Mouse (Mus musculus) thymus, postnatal 10 days (tissue): ENCODE measurements around the gene Tln2.

Experiments used
- DNase-seq, 2 experiments: peaks; one replicate each; pipeline ENCODE4 v3.0.0; 2021; ENCODE audit warnings: low spot score in 2 of 2

Tln2 gene

DNA sequence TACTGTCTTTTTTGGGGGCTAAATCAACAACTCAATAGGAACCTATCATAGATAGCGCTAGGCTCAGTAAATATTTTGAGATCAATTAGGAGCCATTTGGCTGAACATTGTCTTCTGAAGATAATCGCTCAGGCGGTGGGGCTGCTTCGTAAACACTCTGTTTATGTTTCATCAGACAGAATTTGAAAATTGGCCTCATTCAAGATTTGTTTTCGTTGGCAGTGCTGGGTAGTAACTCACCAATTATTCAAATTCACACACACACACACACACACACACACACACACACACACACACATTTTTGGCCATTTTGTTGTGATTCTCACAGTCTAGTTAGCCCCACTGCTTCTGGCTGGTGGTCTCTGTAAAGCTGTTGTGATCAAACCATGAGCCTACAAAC is 12.9 kb downstream of the Tln2 start:
- no peak for DNase-seq

DNA sequence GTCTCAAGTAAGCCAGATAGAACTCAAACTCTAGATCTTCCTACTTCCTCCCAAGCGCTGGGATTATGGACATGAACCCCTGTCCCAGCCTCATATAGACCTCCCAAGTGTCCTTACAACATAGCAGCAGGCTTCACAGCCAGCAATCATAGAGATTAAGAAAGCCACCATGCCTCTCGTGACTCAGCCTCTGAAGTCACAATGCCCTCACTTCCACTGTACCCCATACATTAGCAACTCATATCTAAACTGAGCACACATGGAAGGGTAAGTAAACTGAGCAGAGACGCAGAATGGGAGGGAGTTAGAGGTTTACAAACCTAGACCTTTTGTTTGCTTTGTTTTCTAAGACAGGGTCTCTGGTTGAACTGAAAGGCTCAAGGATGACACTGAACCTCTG is 13.7 kb downstream of the Tln2 start:
- DNase-seq = no peak

DNA sequence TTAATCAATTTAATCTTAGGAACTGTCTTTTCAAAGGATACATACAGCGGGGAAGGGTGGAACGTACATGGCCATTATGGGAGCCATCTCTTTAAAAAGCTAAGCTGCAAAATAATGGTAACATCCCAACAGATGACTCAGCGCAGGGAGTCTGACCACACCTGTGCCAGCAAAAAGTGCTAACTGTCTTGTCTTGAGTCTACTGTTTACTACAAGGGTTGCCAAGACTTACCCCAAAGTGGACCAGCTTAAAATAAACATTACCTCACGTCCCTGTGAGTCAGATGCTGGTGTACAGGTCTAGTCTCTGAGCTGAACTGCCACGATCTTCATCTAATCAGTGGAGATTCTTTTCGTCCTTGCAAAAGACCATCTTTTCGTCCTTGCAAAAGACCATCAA is 14.7 kb downstream of the Tln2 start:
- DNase-seq = no peak

DNA sequence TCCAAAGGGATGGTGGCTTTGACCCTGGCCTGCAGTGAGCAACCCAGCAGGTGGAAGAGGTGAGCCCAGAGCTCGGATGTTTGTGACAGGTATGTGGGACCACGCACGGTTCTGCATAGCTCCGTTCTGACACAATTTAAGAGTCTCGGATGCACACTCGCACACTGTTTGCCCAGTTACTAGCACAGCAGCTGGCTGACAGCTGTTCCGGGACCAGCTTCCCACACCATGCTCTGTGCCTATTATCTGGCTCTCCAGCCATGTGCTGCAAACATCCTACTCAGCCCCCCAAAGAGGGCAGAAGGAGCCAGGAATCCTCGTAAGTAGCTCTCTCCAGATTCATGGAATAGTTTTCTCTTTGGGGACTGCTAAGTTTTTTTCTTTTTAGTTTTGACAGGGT is 17.6 kb downstream of the Tln2 start:
- DNase-seq = no peak

DNA sequence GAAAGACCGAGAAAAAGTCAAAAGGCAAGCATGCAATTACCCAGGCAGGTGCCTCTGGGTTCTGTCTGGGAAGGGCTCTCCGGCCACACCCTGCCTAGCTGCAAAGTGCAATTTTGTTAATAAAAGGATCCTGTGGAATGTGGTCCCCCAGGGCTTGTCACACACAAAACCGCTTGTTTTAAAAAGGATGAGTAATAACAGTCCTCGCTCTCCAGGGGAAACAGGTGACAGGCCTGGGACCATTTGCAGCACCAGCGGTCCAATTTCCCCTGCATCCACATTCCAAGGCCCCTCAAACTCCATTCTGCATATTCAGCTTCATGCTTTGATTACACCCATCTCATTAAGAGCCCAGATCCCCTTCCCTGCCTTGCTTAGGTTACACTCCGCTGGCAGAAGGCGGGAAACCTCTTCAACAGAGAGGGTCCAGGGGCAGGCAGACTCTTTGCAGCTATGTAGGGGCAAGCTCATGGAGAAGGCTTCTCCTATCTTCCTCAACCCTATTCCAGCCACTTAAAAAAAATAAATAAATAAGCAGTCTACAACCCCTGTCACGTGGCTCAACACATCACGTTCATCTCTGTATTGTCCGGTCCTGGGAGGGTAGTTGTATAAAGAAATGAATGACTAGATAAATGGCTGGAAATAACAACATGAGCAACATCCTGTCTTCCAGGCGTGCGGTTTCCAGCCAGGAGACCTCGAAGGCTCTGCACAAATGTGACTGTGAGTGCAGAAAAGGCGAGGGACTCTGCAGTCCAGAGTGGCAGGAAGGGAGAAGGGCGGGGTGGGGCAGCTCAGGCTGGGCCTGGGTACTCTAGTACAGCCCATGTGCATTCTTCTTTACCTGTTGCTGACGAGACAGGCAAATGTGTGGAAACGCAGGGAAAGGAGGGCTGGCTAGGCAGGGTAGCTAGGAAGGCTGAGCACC is 19.5 kb downstream of the Tln2 start:
- no peak for DNase-seq

DNA sequence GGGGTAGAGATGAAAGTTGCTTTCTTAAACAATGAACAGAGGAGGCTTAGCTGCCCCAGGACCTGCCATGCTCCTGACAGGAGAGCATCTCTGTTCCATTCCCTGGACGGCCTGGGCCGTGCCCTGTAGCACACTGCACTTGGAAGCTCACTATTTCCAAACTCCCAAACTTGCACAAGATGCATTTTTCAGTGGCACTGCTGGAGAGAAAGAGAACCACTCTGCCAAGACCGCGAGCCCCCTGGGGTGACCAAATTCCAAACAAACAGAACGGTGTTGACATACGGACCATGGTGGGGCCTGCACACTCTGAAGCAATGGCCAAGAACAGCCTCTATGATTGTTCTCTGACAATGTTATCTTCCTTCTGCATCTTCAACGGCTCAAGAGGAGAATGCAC is 25.1 kb downstream of the Tln2 start:
- no peak for DNase-seq

DNA sequence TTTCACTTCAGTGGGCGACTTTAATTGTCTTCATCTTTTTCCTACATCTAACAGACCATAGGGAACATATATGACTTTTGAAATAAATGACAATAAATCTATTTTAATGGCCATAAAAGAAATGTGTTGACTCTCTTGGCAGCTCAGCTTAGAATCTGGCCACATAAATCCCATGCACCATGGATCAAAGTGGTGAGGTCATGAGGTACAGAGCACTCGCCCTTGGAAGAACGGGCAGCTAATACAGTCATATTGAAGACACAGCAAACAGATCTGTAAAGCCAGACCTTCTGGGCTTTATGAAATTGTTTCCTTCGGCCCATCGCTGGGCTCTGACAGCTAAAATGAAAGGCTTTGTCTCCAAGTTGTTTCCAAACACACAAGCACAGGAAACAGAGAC is 26.2 kb downstream of the Tln2 start:
- no peak for DNase-seq

DNA sequence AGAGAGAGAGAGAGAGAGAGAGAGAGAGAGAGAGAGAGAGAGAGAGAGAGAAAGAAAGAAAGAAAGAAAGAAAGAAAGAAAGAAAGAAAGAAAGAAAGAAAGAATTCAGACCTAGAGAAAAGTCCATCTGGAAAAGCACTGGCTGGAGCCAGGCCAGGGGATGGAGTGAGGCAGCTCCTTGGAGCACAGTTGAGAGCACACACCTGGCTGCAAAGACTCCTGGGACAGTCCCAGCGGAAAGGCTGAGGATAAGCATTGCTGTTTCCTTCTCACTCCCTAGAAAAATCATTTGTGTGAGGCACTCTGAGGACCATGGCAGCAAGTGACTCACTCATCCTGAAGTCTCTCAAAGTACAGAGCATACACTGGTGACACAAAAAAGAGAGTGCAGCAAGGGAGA is 26.9 kb downstream of the Tln2 start:
- no peak for DNase-seq

DNA sequence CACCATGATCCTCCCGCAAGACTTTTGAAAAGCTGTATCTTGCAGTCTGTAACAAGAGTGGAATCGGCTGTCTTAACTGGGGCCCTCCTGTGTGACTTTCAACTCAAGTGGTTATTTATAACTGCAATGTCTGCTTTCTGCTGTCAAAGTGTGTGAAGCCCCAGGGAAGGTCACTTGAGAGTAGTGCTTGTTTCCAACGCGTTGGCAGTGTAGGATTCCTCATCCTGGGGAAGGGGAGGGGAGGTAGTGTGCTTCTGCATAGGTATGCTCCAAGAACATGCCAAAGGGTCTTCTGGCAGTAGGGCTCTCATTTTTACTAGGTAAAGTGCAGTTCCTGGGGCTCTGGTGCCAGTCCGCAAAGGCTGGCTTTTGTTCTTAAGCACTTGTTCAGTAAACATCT is 29.9 kb downstream of the Tln2 start:
- DNase-seq = no peak

DNA sequence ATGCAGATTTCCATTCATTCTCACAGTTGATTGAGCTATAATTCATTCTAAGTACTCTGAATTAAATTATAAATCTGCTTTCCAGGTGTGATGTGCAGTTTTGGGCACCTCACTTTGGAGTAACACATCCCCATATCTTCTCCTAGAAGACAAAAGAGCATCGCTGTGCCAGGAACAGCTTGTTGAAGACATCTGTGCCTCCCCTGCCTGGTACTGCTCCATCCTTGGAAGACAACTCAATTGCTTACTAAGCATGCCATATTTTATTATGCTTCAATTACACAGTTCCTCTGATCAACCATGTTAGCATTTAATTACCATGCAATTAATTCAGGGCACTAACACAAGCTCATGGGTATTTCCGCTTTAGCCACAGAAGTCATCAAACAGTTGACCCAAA is 31.8 kb downstream of the Tln2 start:
- DNase-seq = no peak

DNA sequence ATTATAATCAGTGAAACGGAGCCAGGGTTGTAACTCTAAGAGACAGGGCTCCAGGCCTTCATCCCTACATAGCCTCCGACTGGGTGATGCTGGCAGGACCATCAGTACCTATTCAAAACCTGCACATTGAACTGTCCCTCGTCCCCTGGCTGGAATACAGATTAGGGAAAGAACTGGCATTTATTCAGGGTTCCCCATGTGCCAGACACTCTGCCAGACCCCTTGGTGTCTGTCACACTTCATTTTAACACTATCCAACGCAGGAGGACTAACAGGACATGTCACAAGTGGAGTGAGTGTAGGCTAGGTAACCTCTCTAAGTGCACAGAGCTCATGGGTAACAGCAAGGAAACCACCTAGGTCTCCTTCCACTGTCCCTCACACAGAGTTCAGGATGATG is 37.8 kb downstream of the Tln2 start:
- no peak for DNase-seq

DNA sequence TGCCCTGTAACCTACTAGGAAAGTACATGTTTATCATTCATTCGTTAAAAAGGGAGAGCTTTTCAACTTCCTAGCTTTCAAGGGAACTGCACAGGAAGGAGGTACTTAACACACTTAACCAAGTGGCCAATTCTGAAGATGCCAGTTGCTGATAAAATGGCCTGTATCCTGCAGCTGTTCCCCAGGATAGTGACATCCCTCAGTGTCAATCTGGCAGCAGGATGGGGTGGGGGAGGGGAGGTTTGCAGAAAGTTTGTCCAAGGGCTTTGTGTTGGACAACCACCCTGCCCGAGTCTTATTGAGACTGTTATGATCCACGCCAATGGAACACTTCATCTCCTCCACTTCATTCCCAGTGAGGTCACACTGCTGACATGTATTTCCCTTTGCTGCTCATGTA is 50.0 kb downstream of the Tln2 start:
- DNase-seq = no peak

DNA sequence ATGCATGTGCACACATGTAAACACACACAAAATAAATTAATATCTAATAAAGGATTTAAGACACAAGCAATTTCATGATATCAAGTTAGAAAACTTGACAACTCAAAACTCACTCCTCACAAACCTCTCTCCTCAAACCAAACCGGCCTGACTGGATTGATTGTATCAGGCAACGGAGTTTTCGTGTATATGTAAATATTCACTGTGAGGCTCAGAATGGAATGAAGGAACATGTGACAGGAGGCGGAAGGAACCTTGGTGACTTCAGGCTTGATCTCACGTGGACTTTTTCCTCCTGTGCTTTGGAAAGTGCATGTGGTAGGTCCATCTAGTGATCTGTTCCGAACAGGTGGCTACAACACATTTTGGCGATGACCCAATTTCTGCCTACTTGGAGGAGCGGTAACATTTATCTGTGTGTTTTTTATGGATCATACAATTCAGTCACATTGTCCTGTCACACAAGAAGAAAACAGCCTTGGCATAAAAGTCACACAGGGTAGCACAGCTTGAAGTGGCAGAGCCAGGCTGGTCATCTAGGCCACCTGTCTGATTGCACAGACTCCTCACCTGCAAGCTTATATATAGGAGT is 54.7 kb downstream of the Tln2 start:
- no peak for DNase-seq

DNA sequence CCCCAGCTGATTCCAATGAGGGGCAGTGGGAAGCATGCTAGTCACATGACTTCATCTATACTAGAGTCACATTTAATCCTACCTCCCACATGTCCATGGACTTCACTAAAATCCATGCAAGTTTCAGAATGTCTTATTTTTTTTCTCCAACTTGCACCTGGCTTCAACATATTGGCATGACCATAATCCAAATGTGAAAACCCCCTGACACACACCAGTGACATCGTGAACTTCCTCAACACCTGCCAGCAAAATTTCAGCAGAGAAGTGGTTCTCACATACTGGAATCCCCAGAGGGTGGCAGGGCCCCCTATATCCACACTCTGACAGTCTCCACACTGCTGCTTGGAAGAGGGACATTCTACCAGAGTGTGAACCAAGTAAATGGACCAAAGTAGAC is 57.7 kb downstream of the Tln2 start:
- DNase-seq = no peak

DNA sequence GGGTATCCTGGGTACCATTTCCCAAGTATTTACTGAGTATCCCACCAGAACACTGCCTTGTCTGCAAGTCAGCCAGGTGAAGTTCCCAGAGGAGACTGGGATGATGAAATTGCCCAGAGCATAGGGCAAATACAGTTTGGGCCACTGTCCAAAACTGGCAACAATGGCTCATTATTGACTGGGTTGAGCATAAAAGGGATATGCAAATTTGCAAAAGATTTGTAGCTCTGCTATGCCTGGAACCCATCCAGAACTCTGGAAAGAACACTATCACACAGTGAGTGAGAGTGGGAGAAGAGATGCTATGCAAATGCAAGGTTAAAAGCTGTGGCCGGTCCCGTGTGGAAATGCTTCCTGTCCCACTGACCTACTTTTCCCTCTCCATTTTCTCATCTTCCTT is 63.1 kb downstream of the Tln2 start:
- DNase-seq = no peak

DNA sequence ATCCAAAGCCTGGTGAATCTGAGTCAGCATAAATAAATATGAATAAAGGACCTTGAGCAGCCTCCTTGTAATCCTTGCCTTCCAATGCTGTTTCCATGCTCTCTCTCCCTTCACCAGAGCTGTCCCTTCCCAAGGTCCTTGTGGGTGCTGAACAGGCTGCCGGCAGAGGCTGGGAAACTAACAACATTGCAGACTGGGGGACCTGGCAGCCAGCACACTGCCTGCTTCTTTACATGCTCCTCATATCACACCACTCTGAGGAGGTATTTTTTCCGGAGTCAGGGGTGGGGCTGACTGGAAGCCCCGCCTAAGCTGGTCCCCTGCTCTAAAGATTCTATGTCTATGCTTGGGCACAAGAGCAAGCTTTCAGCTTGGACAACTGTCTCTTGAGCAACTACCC is 64.2 kb downstream of the Tln2 start:
- no peak for DNase-seq

DNA sequence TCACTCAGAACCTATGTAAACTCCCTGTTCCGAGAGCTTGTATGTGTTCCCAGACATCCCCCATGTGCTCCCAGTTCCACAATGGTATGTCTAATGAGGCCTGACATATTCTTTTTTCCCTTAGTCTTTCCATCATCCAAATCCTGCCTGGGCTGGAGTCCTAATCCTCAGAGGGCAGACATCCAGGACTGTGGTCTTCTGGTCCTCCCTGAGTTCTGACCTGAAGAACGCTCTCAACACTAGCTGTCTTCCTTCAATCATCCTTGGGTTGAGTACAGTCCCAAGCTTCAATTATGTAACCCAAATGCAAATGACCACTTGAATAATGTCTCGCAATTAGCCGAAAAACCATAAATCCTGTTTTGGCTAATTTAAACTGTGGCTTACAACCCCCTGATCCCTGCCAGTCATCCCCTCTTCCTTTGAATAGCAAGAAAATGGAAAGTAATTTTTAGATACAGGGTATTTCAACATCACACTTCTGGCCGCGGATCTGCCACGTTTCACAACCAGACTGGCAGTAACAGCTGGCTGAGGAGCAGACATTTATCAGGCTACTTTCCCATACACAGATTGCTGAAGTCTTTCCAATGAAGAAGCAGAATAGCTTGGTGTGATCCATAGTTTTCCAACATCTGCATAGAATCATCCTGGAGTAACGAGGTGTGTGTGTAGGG is 65.5 kb downstream of the Tln2 start:
- DNase-seq = no peak

DNA sequence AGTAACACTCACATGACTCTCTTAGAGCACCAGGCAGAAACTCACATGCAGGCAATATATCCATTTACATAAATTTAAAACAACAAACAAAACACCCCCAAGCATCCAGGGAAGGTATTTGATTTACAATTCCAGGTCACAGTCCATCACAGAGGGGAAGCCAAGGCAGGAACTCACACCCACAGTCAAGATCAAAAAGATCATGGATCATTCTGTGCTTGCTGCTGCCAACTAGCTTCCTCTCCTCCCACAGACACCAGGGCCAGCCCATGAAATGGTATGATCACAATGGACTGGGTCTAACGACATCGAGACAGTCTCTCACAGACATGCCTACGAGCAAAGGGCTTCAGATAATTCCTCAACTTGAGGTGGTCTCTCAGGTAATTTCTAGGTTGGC is 70.1 kb downstream of the Tln2 start:
- no peak for DNase-seq

DNA sequence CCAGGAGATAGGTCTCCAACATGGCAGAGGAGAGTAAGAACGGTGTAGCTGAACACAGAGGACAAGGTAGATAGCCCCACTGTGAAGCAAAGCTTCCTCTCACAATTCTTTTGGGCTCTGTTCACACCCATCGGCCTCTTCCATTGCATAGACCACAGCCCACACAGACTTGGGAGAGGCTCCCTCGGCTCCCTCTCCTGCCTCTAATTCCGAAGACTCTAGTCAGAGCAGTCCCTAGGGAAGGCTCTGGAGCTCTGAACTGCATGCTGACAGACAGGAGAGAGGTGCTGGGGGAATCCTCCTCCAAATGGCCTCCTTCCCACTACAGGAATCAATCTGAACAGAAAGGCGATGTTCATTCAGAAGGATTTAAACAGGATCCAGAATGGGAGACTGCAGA is 72.9 kb downstream of the Tln2 start:
- DNase-seq = no peak

DNA sequence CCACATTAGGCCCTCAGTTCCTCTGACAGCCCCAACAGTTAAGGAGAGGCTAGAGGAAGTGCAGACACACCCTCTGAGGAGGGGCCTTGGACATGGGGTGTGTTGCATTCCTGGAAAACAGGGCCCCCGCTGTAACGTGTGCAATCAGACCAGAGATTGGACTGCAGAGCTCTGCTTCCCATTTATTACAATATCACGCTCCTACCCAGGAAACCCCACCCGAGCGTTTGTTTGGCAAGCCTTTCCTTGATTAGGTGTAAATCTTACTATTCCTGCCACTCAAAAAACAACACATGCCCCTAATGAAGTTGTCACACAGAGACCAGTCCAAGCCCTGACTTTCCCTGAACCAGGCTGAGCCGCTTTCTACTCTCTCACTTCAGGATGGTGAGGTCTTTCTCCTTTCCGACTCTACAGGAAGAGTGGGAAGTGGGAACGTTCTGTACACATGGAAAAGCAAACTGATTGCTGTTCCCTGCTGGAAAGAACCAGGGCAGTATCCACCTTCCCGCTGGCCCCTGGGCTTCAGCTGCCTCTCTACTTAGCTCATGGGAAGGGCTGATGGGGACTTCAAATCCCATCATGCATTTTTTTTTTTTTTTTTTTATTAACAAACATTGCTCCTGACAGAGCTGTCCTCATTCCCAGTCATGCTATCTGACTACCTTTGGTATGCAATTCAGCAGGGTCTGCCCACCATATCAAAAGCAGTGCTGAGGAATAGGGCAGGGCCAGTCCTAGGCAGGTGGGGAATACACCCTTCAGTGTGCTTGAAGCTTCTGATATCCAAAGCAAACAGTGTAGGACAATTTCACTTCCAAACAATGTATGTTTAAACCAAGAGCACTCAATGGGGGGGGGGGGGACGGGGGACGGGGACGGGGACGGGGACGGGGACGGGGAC is 74.1 kb downstream of the Tln2 start:
- DNase-seq = no peak

DNA sequence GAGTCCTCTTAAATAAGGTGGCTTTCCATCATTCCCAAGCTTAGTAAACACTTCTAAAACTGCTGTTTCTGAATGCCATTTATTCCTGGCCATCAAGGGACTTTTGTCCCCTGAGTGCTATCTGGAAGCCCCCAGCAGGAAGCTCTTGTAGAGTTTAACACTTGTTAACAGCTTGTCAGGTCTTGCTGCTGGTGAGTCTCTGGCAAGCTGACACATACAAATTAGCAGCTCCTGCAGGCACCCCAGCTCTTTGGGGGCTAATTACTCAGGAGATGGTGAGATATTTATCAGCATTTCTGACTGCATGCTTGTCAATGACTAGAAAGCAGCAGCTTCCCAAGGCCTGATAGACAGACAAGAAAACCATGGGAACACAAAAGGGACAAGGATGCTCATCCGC is 77.2 kb downstream of the Tln2 start:
- no peak for DNase-seq

DNA sequence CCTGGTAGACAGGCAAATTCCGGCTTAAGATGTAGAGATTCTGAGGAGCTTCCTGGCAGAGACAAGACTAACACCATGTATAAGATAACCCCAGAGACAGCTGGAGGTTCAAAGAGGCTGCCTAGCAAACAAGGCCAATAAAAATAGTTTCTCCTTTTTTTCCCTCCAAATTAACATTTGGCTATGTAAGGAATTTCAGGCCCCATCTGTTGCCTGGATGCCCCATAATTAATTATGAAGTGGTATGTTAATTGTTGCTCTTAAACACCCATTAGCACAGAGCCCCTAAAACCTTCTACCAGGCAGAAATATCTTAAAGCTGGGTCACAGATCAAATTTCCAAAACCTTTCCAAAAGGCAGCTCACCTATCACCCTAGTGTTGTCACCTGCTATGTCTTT is 77.7 kb downstream of the Tln2 start:
- no peak for DNase-seq
